ENCODE assay signal across 16 mouse cellular contexts in genomic region chr2:93801097-93801496, GRCm38 (mm10).
"Had no signal": no experiment of that assay in that cellular context is flagged by ENCODE, and none has a peak within 500 bp of the region (broad histone marks: within the 10 kb centered on the region; RNA-seq: fewer than 3 reads in every experiment).

No protein-coding gene starts in this region.

- H3K27ac ChIP-seq: neural tube, embryonic 13.5 days; neural tube, embryonic 15.5 days; stomach, embryonic 15.5 days; stomach, postnatal 0 days had no signal

- H3K4me3 ChIP-seq: neural tube, embryonic 13.5 days; neural tube, embryonic 15.5 days; stomach, embryonic 15.5 days had no signal

- H3K9ac ChIP-seq: neural tube, embryonic 13.5 days; neural tube, embryonic 15.5 days; stomach, embryonic 15.5 days had no signal

- H3K4me2 ChIP-seq: neural tube, embryonic 13.5 days; neural tube, embryonic 15.5 days; stomach, embryonic 15.5 days had no signal

- H3K27me3 ChIP-seq: neural tube, embryonic 13.5 days; neural tube, embryonic 15.5 days; stomach, embryonic 15.5 days had no signal

- H3K4me1 ChIP-seq: neural tube, embryonic 15.5 days; stomach, embryonic 15.5 days had no signal

- H3K9me3 ChIP-seq: neural tube, embryonic 13.5 days; neural tube, embryonic 15.5 days; stomach, embryonic 15.5 days had no signal

- DNase-seq: retina, postnatal 1 day; right cerebral cortex, adult 18-20 months; right cerebral cortex, postnatal 14 days; right cerebral cortex, postnatal 25 days; right cerebral cortex, postnatal 4 days; spleen, adult 18-20 months; thymus, adult 18-20 months; thymus, adult 2 months; thymus, postnatal 14 days; thymus, postnatal 25 days; thymus, postnatal 36 days; thymus, postnatal 4 days had no signal
